Mouse (Mus musculus) bone marrow, adult 2 months (tissue): ENCODE measurements around the gene Stambpl1. TPM values are rescaled to one million over a fixed set of nuclear protein-coding genes. Genes with fewer than 3 reads are reported as not detected.

Experiments
- H3K27ac ChIP-seq: fragments of 200-500 bp; 2 replicates; pipeline ENCODE4 v1.5.1; 2012; ENCODE audit warnings: low read depth, mild to moderate bottlenecking, control low read depth, inconsistent platforms, low read length; ENCODE audit not compliant: control insufficient read depth, poor library complexity, insufficient read depth
- H3K4me1 ChIP-seq: fragments of 200-500 bp; 2 replicates; pipeline ENCODE4 v1.6.1; 2011; ENCODE audit warnings: low read length; ENCODE audit not compliant: control insufficient read depth, insufficient read depth
- H3K4me3 ChIP-seq: fragments of 200-500 bp; replicated peaks from 2 replicates; pipeline ENCODE3; 2011; ENCODE audit warnings: mild to moderate bottlenecking, low read depth, low read length, control low read depth; ENCODE audit not compliant: control insufficient read depth
- CTCF ChIP-seq: fragments of 200-500 bp; IDR thresholded peaks from 2 replicates; pipeline ENCODE4 v1.5.1; 2011; ENCODE audit warnings: low read length, control low read depth; ENCODE audit not compliant: control insufficient read depth, insufficient read depth
- POLR2A ChIP-seq: fragments of 200-500 bp; IDR thresholded peaks from 2 replicates; pipeline ENCODE4 v1.6.1; 2011; ENCODE audit warnings: low read depth, mild to moderate bottlenecking, control low read depth, low read length, borderline replicate concordance; ENCODE audit not compliant: control insufficient read depth
- WGBS: fragments of 180-500 bp; shearing (Covaris S2); methylation state at CpG from one replicate; pipeline ENCODE4 v1.1.7; 2018; 5-methylcytosine and 5-hydroxymethylcytosine counted together
- polyA plus RNA-seq: library from polyadenylated mRNA; stranded (reverse); fragments of >200 nt; gene quantifications from 2 replicates; pipeline ENCODE4 v1.2.4, GENCODE M21; 2011; ENCODE audit warnings: low replicate concordance; ENCODE audit not compliant: missing spikeins, insufficient read depth, insufficient read length

The Stambpl1 gene
- polyA plus RNA-seq, result 13.0 and 30.5 TPM in 2 replicates

DNA sequence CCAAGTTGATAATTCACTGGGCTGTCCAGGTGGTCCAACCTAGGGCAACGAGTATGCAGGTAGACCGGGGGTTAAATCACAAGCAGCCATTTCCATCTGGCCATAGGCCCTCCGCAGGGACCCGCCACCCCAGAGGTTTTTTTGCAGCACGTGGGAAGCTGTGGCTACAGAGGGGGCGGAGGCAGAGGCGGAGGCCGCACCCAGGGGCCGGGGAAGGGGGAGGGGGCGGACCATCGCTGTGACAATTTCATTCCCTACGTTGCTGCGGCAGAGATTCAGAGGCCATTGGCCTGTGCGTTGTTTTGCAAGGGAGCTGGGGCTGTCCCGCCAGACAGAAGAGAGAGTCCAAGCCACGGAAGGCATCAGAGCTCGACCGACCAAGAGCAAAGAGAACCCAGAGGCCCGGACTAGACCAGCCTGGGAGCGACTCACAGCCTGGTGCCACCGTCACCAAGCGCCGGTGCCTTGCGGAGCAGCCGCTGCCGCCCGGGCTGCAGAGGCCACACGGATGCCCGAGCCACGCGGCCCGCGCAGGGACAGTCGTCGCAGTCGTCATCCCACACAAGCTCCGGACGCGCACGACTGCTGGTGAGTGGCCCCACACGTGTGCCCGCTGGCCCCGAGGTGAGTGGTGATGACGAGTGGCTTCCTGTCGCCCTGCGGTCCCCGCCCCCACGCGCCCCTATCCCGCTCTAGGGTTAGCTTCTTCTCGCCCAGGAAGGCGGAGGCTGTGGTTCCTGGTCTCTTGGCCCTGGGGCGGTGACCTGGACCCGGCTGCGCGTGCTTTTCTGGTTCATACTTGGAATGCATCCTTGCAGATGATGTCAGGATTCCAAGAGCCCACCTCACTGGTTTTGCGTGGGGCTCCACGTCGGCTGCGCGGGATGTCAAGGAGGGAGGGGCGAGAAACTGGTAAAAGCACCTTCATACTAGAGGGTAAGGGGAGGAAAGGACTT lies at the start of gene Stambpl1:
TSS of gene Stambpl1 (plus strand) at position 222 of the 956 bp plus-strand sequence.
- Histone ChIP-seq H3K27ac (peak within 1 kb of the TSS; percentile 89), H3K4me1 (no peaks in the 10 kb centered on the region; the same call in 1 of the 2 replicates), H3K4me3 (peak within 1 kb of the TSS; percentile 87)
- TF ChIP-seq CTCF, result no peak
- peak; percentile 36; the same call in 1 of the 2 replicates for TF ChIP-seq POLR2A
- under 1% methylated on average over 62 of the region's 62 CpGs for WGBS

DNA sequence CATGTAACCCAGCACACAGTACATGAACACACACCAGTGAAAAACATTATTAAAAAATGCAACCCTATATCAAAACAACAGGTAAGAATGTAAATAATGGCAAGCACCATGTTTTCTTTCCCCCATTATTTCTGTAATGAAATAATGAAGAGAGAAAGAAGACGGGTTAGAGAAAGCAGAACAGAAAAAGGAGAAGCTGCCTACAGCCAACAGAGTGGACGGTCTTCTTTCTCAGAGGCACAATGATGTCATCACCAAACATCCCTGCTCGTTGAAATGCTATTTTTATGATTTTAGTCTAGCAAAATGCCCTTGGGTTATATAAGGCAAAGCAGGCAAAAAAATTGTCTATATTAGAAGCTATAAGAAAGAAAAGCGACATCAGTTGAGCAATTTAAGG lies 43.6 kb upstream of the Stambpl1 start:
- no peak for TF ChIP-seq POLR2A
- no peak for TF ChIP-seq CTCF

DNA sequence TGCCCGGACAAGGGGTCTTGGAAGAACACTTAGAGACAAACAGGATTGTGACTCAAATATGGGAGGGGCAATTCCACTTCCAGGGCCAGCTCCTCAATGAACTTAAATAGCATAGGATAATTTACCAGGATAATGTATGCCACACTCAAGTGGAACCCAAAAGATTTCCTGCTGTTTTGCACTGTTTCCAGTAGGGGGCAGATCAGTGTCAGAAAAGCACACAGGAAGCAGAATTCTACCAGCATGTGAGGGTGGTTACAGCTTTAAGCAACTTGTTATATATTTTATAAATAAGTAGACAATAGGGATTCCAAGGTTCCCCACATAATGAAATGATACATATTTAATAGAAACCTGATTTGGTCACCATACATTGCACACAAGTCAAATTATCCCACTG lies 40.1 kb upstream of the Stambpl1 start:
- 76% methylated on average over 1 of the region's 1 CpGs for WGBS
- TF ChIP-seq CTCF, result no peak
- no peak for TF ChIP-seq POLR2A

More for the DNA sequence above, 43.6 kb upstream of the Stambpl1 start:
- 18% methylated on average over 4 of the region's 4 CpGs for WGBS
- Histone ChIP-seq H3K4me3 (no peak overlapping the region), H3K4me1 (no peaks in the 10 kb centered on the region), H3K27ac (no peak overlapping the region)

DNA sequence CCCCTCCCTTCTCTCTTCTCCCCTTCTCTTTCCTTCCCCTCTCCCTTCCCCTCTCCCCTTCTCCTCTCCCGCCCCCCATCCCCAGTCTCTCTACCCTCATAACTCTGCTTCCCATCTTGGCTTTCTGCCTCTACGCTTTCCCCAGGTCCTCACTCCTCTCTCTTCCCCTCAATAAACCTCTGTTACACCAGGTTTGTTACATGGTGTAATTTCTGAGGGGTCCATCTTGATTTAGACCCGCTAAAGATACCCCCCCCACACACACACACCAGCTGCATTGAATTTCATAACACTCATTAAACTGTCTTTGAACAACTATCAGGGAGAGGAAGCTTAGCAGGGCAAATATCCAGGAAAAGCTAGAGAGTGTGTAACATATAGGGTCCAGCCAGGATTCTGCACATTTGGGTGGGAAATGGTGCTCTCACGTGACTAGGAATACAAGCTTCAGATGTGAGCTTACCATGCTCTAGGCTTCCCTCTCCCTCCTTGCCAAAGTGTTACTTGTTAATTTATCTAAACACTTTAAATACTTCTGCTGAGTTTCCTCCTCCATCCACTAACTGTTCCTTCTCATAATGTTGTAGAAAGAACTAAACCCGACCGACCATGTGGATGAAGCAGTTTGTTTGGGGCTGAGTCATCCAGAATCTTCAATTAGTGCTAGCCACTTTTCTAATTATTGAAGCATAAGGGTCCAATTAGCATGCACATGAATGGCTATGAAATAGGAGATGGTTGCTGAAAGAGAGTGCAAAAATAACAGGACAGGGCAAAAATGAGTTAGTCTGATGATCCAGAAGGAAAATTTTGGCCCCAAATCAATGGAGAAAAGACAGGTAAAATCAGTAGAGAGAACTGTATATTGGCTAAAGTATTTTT lies 38.5 kb upstream of the Stambpl1 start:
- Histone ChIP-seq H3K4me3 (no peak overlapping the region), H3K4me1 (no peaks in the 10 kb centered on the region), H3K27ac (no peak overlapping the region)
- TF ChIP-seq POLR2A, result no peak
- no peak for TF ChIP-seq CTCF
- 48% methylated on average over 6 of the region's 6 CpGs for WGBS

More for the DNA sequence above, 40.1 kb upstream of the Stambpl1 start:
- Histone ChIP-seq H3K27ac (no peak overlapping the region), H3K4me3 (no peak overlapping the region), H3K4me1 (no peaks in the 10 kb centered on the region)

DNA sequence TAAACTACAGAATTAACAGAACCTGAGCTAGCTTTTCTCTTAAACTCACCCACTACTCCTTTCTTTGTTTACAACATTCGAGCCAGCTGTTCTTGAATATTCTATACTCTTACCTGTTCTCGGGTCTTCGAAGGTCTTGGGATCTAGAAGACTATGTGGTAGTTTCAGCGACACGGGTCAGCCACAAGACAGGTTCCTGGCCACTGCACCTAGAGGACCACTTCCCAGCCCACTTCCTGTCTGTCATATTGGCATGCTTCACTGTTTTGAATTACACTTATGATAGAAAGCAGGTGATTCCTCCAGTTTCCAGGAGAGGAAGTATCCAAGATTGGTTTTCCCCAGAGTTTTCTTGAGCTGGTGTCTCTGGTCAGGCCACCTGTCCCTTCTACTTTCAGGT lies 29.3 kb upstream of the Stambpl1 start:
- Histone ChIP-seq H3K4me3 (no peak overlapping the region), H3K4me1 (peaks cover 3% of the 10 kb centered on the region; the same call in 1 of the 2 replicates), H3K27ac (no peak overlapping the region)
- WGBS, result 35% methylated on average over 5 of the region's 5 CpGs
- TF ChIP-seq CTCF, result no peak
- no peak for TF ChIP-seq POLR2A

DNA sequence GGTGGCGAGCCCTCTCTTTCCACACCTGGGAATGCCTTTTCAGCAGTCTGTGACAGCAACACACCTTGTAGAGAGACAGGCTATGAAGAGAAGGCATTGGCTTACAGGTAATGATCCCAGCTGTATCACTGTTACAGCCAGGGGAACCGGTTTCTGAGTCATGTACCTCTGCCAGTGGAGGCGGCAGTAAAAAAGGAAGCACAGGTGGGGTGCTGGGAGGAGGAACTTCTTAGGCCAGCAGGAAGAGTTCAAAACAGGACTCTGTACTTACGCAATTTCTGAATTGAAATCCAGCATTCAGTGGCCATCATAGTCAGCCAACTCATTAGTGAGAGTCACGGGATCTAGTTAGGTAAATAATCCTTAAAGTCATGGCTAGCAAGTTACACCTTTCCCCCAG lies 26.1 kb upstream of the Stambpl1 start, which contains the start of gene Ankrd22:
TSS of gene Ankrd22 (minus strand) at position 163 of the 400 bp plus-strand sequence.
- no peak for TF ChIP-seq CTCF
- no peak for TF ChIP-seq POLR2A
- WGBS, result 20% methylated on average over 5 of the region's 5 CpGs
- Histone ChIP-seq H3K4me3 (peak within 1 kb of the TSS; percentile 58), H3K4me1 (peaks cover 4% of the 10 kb centered on the region; the same call in 1 of the 2 replicates), H3K27ac (no peak within 1 kb of the TSS)

DNA sequence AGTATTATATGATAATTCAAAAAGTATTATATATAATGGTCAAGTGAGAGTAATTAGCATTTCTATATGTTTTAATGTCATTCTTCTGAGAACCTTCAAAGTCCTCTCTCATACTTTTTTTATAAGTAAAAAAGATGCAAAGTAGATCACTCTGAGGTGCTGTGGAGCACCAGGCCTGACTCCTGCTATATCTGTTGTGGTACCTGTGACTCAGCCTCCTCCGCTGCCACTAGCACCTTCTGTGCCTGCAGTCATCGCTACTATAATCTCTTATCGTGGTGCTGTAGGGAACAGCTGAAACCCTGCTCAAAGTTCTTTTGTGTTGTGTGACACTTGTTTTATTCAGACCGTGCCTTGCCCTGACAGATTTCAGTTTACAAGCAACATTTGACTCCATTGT lies 25.6 kb upstream of the Stambpl1 start:
- Histone ChIP-seq H3K27ac (no peak overlapping the region), H3K4me1 (peaks cover 4% of the 10 kb centered on the region; the same call in 1 of the 2 replicates), H3K4me3 (no peak overlapping the region)
- TF ChIP-seq POLR2A (no peak), CTCF (no peak)
- WGBS, result 78% methylated on average over 4 of the region's 4 CpGs
